Mouse (Mus musculus): ENCODE data around the gene Dgkg. TPM values are rescaled to one million over a fixed set of nuclear protein-coding genes. Genes with fewer than 3 reads are reported as not detected.

Dgkg gene
- polyA plus RNA-seq, 1 experiment from 2014 or later: 0.08 TPM

DNA sequence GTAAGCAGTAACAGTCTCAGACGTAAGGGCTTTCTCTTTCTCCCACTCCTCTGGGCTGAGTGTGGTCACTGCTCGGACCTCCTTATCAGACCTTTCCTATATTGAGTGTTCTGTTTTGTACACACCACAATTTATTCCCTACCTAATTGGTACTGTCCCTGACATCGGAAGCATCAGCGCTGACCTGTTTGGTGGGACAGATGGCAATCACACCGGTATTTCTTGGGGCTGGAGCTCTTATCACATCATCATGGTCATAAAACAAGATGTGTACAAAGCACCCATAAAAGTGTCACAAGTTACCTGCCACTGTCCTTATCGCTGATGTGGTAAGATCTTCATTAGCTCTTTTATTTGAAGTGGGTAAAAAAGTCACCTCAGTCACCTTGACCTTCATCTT, 155.2 kb downstream of the Dgkg start:
- Histone ChIP-seq H3K4me3 (no peak overlapping the region), H3K9ac (no peak overlapping the region), H3K36me3 (no peaks in the 10 kb centered on the region), H3K27ac (no peak overlapping the region), H3K4me2 (replicated peaks) (no peak overlapping the region), H3K9me3 (no peaks in the 10 kb centered on the region), H3K27me3 (no peaks in the 10 kb centered on the region), H3K4me1 (peaks cover 20% of the 10 kb centered on the region)
- 69% methylated on average over 6 of the region's 6 CpGs for WGBS
- no peak for ATAC-seq (ENCODE audit: low FRiP score, low read depth)

DNA sequence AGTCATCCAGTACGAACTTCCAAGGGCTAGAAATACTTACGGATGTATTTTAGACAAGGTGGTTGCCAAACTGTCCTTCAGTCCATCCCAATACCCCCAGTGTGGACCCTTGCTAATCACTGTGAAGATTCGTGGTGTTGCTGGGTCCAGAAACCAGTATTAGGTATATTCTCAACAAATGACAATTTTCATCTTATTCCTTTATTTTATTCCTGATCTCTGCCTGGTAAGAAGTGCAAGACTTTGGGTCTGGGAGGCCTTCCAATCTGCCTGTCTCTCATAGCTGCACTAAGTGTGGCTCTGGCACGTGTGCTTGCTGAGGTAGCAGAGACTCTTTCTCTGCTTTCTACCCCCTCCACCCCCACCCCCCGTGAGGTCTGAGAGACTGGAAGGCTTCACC, 156.5 kb downstream of the Dgkg start:
- ATAC-seq (ENCODE audit: low FRiP score, low read depth): no peak
- no peak overlapping the region for H3K27ac ChIP-seq
- no peaks in the 10 kb centered on the region for H3K27me3 ChIP-seq
- H3K4me1 ChIP-seq: peaks cover 20% of the 10 kb centered on the region
- H3K36me3 ChIP-seq: no peaks in the 10 kb centered on the region
- no peak overlapping the region for H3K9ac ChIP-seq
- WGBS: 75% methylated on average over 5 of the region's 5 CpGs
- H3K9me3 ChIP-seq: no peaks in the 10 kb centered on the region
- no peak overlapping the region for H3K4me3 ChIP-seq
- H3K4me2 ChIP-seq (replicated peaks): no peak overlapping the region

DNA sequence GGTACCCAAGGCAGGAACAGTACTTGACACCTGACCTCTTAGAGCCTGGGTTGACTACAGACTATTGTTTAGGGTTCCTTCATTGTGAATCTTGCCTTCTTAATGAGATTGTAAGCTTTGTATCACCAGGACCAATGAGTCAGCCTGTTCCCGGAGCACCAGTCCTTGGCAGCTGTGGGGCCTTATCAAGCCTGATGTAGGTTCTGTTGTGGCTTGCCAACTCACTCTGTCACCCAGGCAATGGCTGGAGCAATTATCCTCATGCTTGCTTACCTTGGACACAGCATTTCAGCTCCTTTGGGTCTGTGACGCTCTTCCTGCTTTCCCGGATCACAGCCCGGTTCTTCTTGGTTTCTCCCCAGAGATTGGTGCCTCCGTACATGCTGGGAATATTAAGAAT, 157.1 kb downstream of the Dgkg start:
- Histone ChIP-seq H3K27me3 (no peaks in the 10 kb centered on the region), H3K36me3 (no peaks in the 10 kb centered on the region), H3K9me3 (no peaks in the 10 kb centered on the region), H3K27ac (no peak overlapping the region), H3K4me3 (no peak overlapping the region), H3K9ac (no peak overlapping the region), H3K4me2 (replicated peaks) (no peak overlapping the region), H3K4me1 (peaks cover 15% of the 10 kb centered on the region)
- no peak for ATAC-seq (ENCODE audit: low FRiP score, low read depth)
- WGBS: 94% methylated on average over 5 of the region's 5 CpGs

DNA sequence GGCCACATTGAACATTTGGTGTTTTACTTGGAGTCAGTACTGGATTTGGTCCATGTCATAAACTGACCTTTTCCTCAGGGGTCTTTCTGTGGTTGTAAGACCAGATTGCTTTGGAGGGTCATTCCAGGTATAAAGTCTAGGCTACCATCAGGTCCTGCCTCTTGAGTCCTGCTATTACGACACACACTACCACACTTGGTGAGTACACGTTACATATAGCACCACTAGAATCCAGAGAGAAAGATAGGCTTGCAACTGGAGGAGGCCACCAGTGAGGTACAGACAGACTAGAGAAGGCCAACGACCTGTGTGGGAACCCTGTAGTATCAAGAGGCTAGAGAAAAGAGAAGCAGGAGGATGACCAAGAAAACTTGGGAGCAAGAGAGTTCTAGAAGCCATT, 157.6 kb downstream of the Dgkg start:
- H3K27me3 ChIP-seq: no peaks in the 10 kb centered on the region
- peaks cover 10% of the 10 kb centered on the region for H3K4me1 ChIP-seq
- no peak overlapping the region for H3K4me2 ChIP-seq (replicated peaks)
- no peak for ATAC-seq (ENCODE audit: low FRiP score, low read depth)
- no peak overlapping the region for H3K9ac ChIP-seq
- H3K36me3 ChIP-seq: no peaks in the 10 kb centered on the region
- WGBS: 78% methylated on average over 3 of the region's 3 CpGs
- no peak overlapping the region for H3K27ac ChIP-seq
- no peak overlapping the region for H3K4me3 ChIP-seq
- no peaks in the 10 kb centered on the region for H3K9me3 ChIP-seq

DNA sequence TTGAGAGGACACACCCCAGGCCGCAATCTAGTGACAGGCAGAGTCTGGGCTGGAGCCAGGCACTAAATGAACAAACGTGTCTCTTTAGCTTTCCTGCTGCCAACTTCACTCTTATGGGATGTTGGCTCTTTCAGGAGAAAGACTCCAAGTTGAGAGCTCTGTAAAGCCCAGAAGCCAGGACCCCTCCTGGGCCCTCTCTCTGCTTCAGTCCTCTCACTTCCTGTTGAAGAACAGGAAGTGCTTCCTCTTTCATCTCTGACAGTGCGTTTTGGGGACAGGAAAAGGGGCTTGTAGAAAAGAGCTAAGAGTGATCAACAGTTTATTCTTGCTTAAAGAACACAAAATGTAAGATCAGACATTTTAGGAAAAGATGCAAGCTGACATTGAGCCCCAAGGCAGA, 159.0 kb downstream of the Dgkg start:
- WGBS: 50% methylated on average over 3 of the region's 3 CpGs

DNA sequence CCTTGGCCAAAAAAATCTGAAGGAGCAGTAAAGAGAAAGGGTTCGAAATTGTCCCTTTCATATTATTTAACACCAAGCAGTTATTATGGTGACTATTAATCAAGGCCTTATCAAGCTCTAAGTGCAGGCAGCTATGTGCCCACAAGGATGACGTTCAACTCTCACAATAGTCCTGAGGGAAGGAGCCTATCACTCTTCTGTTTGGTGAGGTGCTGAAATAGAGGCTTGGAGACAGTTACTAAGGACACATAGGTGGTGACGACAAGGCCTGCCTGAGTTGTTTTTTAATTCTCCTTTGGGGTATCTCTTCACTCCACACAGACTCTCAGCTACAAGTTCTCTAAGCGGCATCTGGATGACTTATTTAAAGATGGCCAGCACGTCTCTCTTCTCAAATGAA, 161.8 kb downstream of the Dgkg start:
- Histone ChIP-seq H3K9ac (no peak overlapping the region), H3K4me2 (replicated peaks) (no peak overlapping the region), H3K27me3 (no peaks in the 10 kb centered on the region), H3K4me1 (peaks cover 9% of the 10 kb centered on the region), H3K9me3 (no peaks in the 10 kb centered on the region), H3K36me3 (no peaks in the 10 kb centered on the region), H3K27ac (no peak overlapping the region), H3K4me3 (no peak overlapping the region)
- 77% methylated on average over 5 of the region's 5 CpGs for WGBS
- no peak for ATAC-seq (ENCODE audit: low FRiP score, low read depth)

More for the DNA sequence above, 159.0 kb downstream of the Dgkg start:
- no peak for ATAC-seq (ENCODE audit: low FRiP score, low read depth)
- no peak overlapping the region for H3K27ac ChIP-seq
- no peak overlapping the region for H3K4me2 ChIP-seq (replicated peaks)
- H3K4me1 ChIP-seq: peaks cover 7% of the 10 kb centered on the region
- H3K4me3 ChIP-seq: no peak overlapping the region
- H3K9ac ChIP-seq: no peak overlapping the region
- no peaks in the 10 kb centered on the region for H3K27me3 ChIP-seq
- no peaks in the 10 kb centered on the region for H3K9me3 ChIP-seq
- no peaks in the 10 kb centered on the region for H3K36me3 ChIP-seq

DNA sequence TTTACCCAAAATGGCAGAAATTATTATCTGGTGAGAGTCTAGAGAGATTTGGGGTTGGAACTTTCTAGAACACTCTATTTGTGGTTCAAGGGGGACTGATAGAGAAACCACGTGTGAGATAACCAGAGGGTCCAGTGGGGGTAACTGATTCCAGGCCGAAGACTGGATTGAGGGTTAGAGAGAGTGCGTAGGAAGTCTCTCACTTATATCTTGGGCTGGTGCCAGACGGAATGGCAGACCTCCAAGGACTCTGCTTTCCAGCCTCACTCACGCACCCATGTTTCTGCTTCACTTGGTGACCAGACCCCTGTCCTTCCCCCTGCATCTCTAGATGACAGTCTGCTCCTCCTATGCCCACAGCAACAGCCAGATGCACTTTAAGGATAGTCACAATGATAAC, 162.2 kb downstream of the Dgkg start:
- no peak overlapping the region for H3K27ac ChIP-seq
- 64% methylated on average over 5 of the region's 5 CpGs for WGBS
- H3K9me3 ChIP-seq: no peaks in the 10 kb centered on the region
- H3K27me3 ChIP-seq: no peaks in the 10 kb centered on the region
- no peak for ATAC-seq (ENCODE audit: low FRiP score, low read depth)
- no peaks in the 10 kb centered on the region for H3K36me3 ChIP-seq
- H3K4me1 ChIP-seq: peaks cover 9% of the 10 kb centered on the region
- H3K9ac ChIP-seq: no peak overlapping the region
- no peak overlapping the region for H3K4me3 ChIP-seq
- H3K4me2 ChIP-seq (replicated peaks): no peak overlapping the region

DNA sequence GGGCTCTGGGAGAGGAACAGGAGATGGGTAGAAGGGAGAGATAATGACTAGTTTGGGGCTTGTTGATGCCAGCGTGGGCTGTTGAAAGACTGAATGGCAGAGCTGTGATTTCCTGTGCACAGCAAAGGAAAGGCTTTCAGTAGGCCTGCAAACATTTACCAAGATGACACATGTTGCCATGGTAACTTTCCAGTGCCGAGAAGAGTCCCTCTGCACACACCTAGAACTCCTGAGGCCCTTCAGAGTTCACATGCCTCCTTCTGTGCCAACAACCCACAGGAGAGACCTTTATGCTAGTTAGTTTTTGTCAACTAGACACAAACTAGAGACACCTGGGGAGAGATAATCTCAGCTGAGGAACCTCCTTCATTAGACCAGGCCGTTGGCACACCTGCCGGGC, 163.6 kb downstream of the Dgkg start:
- ATAC-seq (ENCODE audit: low FRiP score, low read depth): no peak
- H3K9ac ChIP-seq: no peak overlapping the region
- no peak overlapping the region for H3K4me3 ChIP-seq
- H3K27ac ChIP-seq: no peak overlapping the region
- H3K9me3 ChIP-seq: no peaks in the 10 kb centered on the region
- H3K27me3 ChIP-seq: no peaks in the 10 kb centered on the region
- no peaks in the 10 kb centered on the region for H3K36me3 ChIP-seq
- H3K4me2 ChIP-seq (replicated peaks): no peak overlapping the region
- WGBS: 65% methylated on average over 4 of the region's 4 CpGs
- peaks cover 9% of the 10 kb centered on the region for H3K4me1 ChIP-seq

DNA sequence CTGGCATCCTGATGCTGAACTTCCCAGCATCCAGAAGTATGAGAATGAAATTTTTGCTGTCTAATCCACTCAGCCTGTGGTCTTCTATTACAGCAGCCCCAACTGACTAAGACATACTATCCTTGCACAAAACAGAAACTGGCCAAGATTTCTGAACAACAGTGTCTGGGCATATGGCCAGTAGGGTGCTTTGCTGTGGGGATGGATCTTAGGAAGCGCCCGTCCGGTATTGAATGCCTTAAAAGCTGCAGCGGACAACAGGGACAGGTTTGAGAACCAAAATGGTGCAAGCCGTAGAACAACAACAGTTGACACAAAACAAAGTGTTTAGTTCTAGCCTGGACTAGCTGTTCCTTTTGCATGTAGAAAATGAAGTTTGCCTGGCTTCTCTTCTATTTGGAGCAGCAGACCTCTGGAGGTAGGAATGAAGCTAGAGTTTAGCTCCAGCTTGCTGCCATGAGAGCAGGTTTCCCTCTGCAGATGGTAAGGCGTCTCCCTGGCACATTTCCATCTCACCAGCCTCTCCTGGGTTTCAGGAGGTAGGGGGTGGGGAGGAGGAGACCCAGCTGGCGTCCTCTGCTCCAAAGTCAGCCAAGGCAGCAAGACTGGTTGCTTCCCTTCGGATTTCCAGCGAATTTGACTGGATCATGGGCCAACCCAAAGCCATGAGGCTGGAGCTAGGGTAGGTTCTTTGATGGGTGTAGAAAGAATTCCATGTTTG, 165.4 kb downstream of the Dgkg start:
- peaks cover 5% of the 10 kb centered on the region; the same call in 1 of the 2 replicates for H3K4me1 ChIP-seq
- no peak overlapping the region for H3K4me3 ChIP-seq
- no peaks in the 10 kb centered on the region for H3K27me3 ChIP-seq
- no peak overlapping the region for H3K9ac ChIP-seq
- no peaks in the 10 kb centered on the region for H3K36me3 ChIP-seq
- no peak overlapping the region for H3K27ac ChIP-seq
- ATAC-seq (ENCODE audit: low FRiP score, low read depth): no peak
- H3K4me2 ChIP-seq (replicated peaks): no peak overlapping the region
- 83% methylated on average over 9 of the region's 9 CpGs for WGBS
- H3K9me3 ChIP-seq: no peaks in the 10 kb centered on the region

DNA sequence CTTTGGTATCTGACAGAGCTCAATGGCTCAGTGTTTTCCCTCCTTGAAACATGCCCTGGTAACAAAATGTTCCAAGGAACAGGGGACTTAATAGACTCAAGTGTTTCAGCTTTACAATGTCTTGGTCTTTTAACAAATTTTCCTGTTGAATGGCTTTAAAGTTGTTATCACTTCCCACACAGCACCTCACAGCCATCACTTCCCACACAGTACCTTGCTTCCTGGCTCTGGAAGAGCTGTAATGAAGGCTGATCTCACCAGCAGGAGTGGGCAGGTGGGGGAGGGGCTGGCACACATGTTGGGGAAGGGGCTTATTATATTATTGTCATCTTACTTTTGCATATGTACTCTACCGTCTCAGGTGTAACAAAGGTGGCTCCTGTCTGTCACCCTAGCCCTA, 173.1 kb downstream of the Dgkg start:
- H3K27me3 ChIP-seq: no peaks in the 10 kb centered on the region
- no peaks in the 10 kb centered on the region for H3K9me3 ChIP-seq
- no peaks in the 10 kb centered on the region for H3K36me3 ChIP-seq
- 87% methylated on average over 1 of the region's 1 CpGs for WGBS
- no peak overlapping the region for H3K9ac ChIP-seq
- no peak for ATAC-seq (ENCODE audit: low FRiP score, low read depth)
- no peaks in the 10 kb centered on the region for H3K4me1 ChIP-seq
- H3K4me2 ChIP-seq (replicated peaks): no peak overlapping the region
- H3K4me3 ChIP-seq: no peak overlapping the region
- no peak overlapping the region for H3K27ac ChIP-seq

DNA sequence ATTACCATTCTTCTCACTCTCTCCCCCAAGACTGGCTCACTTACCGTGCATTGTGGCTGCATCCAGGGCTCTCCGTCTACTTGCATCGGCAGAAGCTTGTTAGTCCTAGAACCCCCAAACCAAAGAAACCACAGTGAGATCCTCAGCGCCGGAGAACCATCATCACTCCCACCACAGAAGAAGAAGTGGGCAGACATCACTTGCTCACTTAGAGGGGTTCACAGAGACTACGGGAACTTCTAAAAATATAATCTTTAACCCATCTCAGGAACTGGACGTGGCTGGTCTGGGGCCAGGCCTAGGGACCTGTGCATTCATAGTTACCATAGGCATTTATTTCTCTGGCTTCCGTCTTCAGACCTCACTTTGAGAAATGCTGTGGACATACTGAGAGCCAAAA, 177.7 kb downstream of the Dgkg start:
- Histone ChIP-seq H3K36me3 (no peaks in the 10 kb centered on the region), H3K27ac (no peak overlapping the region), H3K27me3 (no peaks in the 10 kb centered on the region), H3K4me3 (no peak overlapping the region), H3K4me2 (replicated peaks) (no peak overlapping the region), H3K4me1 (no peaks in the 10 kb centered on the region), H3K9ac (no peak overlapping the region), H3K9me3 (no peaks in the 10 kb centered on the region)
- no peak for ATAC-seq (ENCODE audit: low FRiP score, low read depth)
- 91% methylated on average over 8 of the region's 8 CpGs for WGBS

DNA sequence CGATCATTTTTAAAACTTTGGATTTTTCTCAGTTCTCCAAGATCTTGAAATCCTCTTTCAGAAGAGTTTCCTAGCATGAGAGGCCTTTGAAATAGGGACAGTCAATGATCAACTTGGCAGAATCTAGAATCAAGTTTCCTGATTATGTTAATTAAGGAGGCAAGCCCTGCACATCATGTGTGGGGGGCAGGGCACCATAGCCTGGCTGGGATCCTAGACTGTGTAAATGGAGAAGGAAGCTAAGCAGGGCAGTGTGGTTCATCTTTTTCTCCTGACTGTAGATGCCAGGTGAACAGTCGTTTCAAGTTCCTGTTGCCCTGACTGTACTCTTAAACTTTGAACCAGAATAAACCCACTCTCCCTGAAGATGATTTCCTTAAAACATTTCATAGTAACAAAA, 185.3 kb downstream of the Dgkg start:
- Histone ChIP-seq H3K4me1 (peaks cover 2% of the 10 kb centered on the region; the same call in 1 of the 2 replicates), H3K36me3 (no peaks in the 10 kb centered on the region), H3K9ac (no peak overlapping the region), H3K27ac (no peak overlapping the region), H3K4me2 (replicated peaks) (no peak overlapping the region), H3K4me3 (no peak overlapping the region), H3K9me3 (no peaks in the 10 kb centered on the region), H3K27me3 (no peaks in the 10 kb centered on the region)
- no peak for ATAC-seq (ENCODE audit: low FRiP score, low read depth)
- 73% methylated on average over 2 of the region's 2 CpGs for WGBS

DNA sequence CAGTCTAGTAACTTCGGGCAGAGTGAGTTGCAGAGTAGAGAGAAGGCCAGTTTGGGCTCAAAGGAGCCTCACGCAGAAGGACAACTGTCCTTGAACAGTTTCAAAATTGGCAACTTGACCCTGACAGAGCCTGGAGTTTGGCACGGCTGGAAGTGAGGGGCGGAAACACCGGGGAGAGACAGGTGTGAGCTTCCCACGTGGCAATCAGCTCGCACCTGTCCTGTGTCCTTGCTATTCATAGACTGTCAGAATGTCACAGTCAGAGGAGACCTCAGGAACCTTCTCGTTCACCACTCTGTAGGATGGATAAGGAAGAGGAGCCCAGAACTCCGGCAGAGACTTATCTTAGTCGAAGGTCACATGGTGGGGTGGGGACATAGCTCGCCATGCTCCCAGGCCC, 187.6 kb downstream of the Dgkg start:
- Histone ChIP-seq H3K4me3 (no peak overlapping the region), H3K4me1 (peaks cover 12% of the 10 kb centered on the region), H3K4me2 (replicated peaks) (no peak overlapping the region), H3K9ac (no peak overlapping the region), H3K27me3 (no peaks in the 10 kb centered on the region), H3K36me3 (no peaks in the 10 kb centered on the region), H3K27ac (no peak overlapping the region), H3K9me3 (no peaks in the 10 kb centered on the region)
- 82% methylated on average over 11 of the region's 11 CpGs for WGBS
- ATAC-seq (ENCODE audit: low FRiP score, low read depth): no peak
